Mouse (Mus musculus) CH12.LX (cell line): Measurements from ENCODE around the gene Asb11. TPM values are rescaled to one million over a fixed set of nuclear protein-coding genes. Genes with fewer than 3 reads are reported as not detected.

ENCODE experiments used
- DNase-seq: peaks from one replicate; pipeline ENCODE4 v3.0.0-alpha.2; 2013; ENCODE audit errors: extremely low read depth
- H3K27ac ChIP-seq: 2 replicates; pipeline ENCODE4 v1.5.1; 2012; ENCODE audit warnings: low read depth, mild to moderate bottlenecking, control low read depth, moderate library complexity; ENCODE audit not compliant: insufficient read depth
- H3K27me3 ChIP-seq: replicated peaks from 2 replicates; pipeline ENCODE3; 2012; ENCODE audit warnings: inconsistent platforms
- H3K36me3 ChIP-seq, 2 experiments: replicated peaks in 1 of 2; 2 replicates each; pipeline versions ENCODE3 to v1.6.1; 2012; ENCODE audit warnings: inconsistent platforms in 1 of 2, low read length in 1 of 2, mild to moderate bottlenecking in 1 of 2, mixed read lengths in 1 of 2, moderate library complexity in 1 of 2; ENCODE audit not compliant: control insufficient read depth in 1 of 2, insufficient read depth in 1 of 2
- H3K4me1 ChIP-seq, 2 experiments: 2 replicates each; pipeline ENCODE4 v1.6.1; 2012; ENCODE audit warnings: inconsistent platforms in 1 of 2, moderate library complexity in 1 of 2; ENCODE audit not compliant: insufficient read depth in 2 of 2, control insufficient read depth in 1 of 2
- H3K4me2 ChIP-seq: 2 replicates; pipeline ENCODE4 v1.6.1; 2012; ENCODE audit warnings: low read depth, mild to moderate bottlenecking, control low read depth; ENCODE audit not compliant: poor library complexity, insufficient read depth, severe bottlenecking
- H3K4me3 ChIP-seq, 3 experiments: fragments of 150-350 bp in 1 of 3; sonication (generic) in 1 of 3; replicated peaks in 1 of 3; 2 replicates each; pipeline versions ENCODE3 to v1.5.1; 2011 to 2012; ENCODE audit warnings: low read depth in 2 of 3, low read length in 2 of 3, mild to moderate bottlenecking in 2 of 3, moderate library complexity in 2 of 3, control low read depth in 1 of 3, improper control_type of control experiment in 1 of 3, inconsistent platforms in 1 of 3, mixed read lengths in 1 of 3; ENCODE audit not compliant: poor library complexity in 1 of 3
- H3K79me2 ChIP-seq: replicated peaks from 2 replicates; pipeline ENCODE4 v1.6.1; 2012; ENCODE audit warnings: mild to moderate bottlenecking, moderate library complexity; ENCODE audit not compliant: control insufficient read depth, poor library complexity, insufficient read depth, severe bottlenecking; ENCODE audit errors: extremely low read depth
- H3K9ac ChIP-seq: 2 replicates; pipeline ENCODE4 v1.6.1; 2012; ENCODE audit warnings: low read depth, mild to moderate bottlenecking, control low read depth, moderate library complexity; ENCODE audit not compliant: insufficient read depth
- H3K9me3 ChIP-seq: replicated peaks from 2 replicates; pipeline ENCODE3; 2012; ENCODE audit warnings: low read length, inconsistent platforms, mixed read lengths
- GABPA ChIP-seq: IDR thresholded peaks from 2 replicates; pipeline ENCODE4 v1.6.1; 2012; ENCODE audit warnings: low read depth, low read length, improper control_type of control experiment, inconsistent platforms; ENCODE audit not compliant: insufficient replicate concordance
- JUND ChIP-seq: conservative IDR thresholded peaks from 2 replicates; pipeline ENCODE4 v1.6.1; 2011; ENCODE audit warnings: low read depth, low read length, improper control_type of control experiment
- MYC ChIP-seq: IDR thresholded peaks from 2 replicates; pipeline ENCODE4 v1.6.1; 2011; ENCODE audit warnings: low read depth, mild to moderate bottlenecking, improper control_type of control experiment, low read length
- NELFE ChIP-seq: IDR thresholded peaks from 2 replicates; pipeline ENCODE4 v1.6.1; 2011; ENCODE audit warnings: low read depth, low read length, improper control_type of control experiment
- NRF1 ChIP-seq: IDR thresholded peaks from 2 replicates; pipeline ENCODE4 v1.6.1; 2014; ENCODE audit warnings: low read depth, mild to moderate bottlenecking, inconsistent platforms, low read length, improper control_type of control experiment, moderate library complexity
- TBP ChIP-seq: conservative IDR thresholded peaks from 2 replicates; pipeline ENCODE4 v1.6.1; 2011; ENCODE audit warnings: low read depth, low read length, improper control_type of control experiment
- TCF12 ChIP-seq: IDR thresholded peaks from 2 replicates; pipeline ENCODE4 v1.6.1; 2014; ENCODE audit warnings: low read depth, mild to moderate bottlenecking, inconsistent platforms, low read length, improper control_type of control experiment
- ZNF384 ChIP-seq: IDR thresholded peaks from 2 replicates; pipeline ENCODE4 v1.6.1; 2012; ENCODE audit warnings: low read depth, low read length, improper control_type of control experiment, inconsistent platforms
- dilution Hi-C: fragments of 300-500 bp; cut with MboI; formaldehyde crosslinking; loops from 2 replicates; pipeline ENCODE4 v1.14.3; 2020; ENCODE audit warnings: low sequenced_read_pairs; ENCODE audit not compliant: extremely low pct_unique_long_range_greater_than_20kb, extremely low pct_ligation_motif_present
- in situ Hi-C: fragments of 300-500 bp; cut with MboI; formaldehyde crosslinking; loops from 3 replicates; pipeline ENCODE4 v1.14.3; 2019; ENCODE audit warnings: low sequenced_read_pairs, low pct_ligation_motif_present, low pct_unique_long_range_greater_than_20kb, mixed read lengths
- polyA plus RNA-seq: library from polyadenylated mRNA; unstranded; fragments of >175 nt; gene quantifications from 2 replicates; pipeline ENCODE4 v1.2.1, GENCODE M21; 2012; ENCODE audit warnings: low read depth; ENCODE audit not compliant: insufficient read length
- total RNA-seq, 2 experiments: library from RNA; depleted of rRNA; stranded (reverse); fragments of 300-350 nt in 1 of 2; fragments of >200 nt in 1 of 2; gene quantifications; 2 replicates each; pipeline ENCODE4 v1.2.3; 2012 to 2014

Asb11 gene
- total and polyA plus RNA-seq, 3 experiments, result not detected

DNA sequence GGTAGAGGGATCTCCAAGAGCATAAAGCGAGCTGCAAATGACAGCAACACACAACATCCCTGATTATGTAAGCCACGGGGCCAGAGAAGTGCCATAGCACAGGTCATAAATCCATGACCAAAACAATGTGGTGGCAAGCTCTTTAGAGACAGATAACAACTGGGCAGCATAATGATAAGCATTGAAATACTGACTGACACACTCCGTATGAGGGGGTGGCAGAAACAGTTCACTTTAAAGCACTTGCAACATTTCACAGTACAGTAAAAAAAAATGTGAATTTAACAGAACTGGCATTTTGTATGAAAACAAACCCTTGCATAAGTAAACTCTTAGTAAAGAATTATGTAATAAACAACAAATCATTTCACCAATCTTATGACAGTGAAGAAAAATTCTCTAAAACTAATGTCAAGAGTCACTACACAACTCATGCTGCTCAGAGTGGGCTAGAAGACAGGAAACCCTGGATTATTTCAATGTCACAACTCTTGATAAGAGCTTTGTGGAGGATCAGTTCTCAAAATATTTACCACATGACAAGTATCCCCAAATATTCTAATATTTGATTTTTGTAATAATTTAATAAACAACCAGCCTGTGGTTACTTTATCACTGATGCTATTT lies 28.4 kb upstream of the Asb11 start:
- H3K9me3 ChIP-seq, result no peaks in the 10 kb centered on the region
- H3K9ac ChIP-seq, result no peak overlapping the region
- dilution Hi-C loops, result no loop called here
- H3K27ac ChIP-seq, result no peak overlapping the region
- no peaks in the 10 kb centered on the region for H3K36me3 ChIP-seq
- H3K4me2 ChIP-seq, result no peak overlapping the region
- H3K79me2 ChIP-seq, result no peaks in the 10 kb centered on the region
- TF ChIP-seq GABPA (no peak), JUND (no peak), TBP (no peak), NELFE (no peak), TCF12 (no peak), NRF1 (no peak), ZNF384 (no peak), MYC (no peak)
- TF ChIP-seq, all 38 proteins: peak for 0
- in situ Hi-C loops, result no loop called here
- Histone ChIP-seq H3K4me1 (peaks cover 5 to 19% of the 10 kb centered on the region in 2 experiments; a peak in 3 of 4 replicates), H3K27me3 (no peaks in the 10 kb centered on the region), H3K4me3 (no peak overlapping the region)
- DNase-seq, result no peak

DNA sequence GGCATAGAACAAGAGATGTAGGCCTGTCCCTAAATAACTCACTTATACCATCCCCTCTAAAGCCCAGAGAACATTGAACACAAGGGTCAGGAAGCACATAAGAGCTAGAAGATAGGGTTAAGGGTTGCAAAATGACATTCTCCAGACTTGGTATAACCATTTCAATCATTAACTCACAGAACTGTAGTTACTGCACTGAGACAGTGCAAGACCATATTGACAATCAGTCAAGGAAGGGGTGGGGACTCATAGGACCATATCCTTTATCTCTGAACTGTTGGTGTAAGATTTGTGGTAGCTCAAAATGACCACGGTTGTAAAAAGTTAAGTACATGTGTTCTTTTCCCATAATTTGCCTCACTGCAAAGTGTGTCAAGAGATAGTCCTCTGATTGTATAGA lies 26.2 kb upstream of the Asb11 start:
- TF ChIP-seq NELFE, result no peak
- no peaks in the 10 kb centered on the region for H3K79me2 ChIP-seq
- DNase-seq, result no peak
- no peak overlapping the region for H3K4me2 ChIP-seq
- in situ Hi-C loops (no loop called here), dilution Hi-C loops (no loop called here)
- H3K4me1 ChIP-seq, result peaks cover 5 to 15% of the 10 kb centered on the region in 2 experiments; a peak in 3 of 4 replicates
- H3K36me3 ChIP-seq, result no peaks in the 10 kb centered on the region
- H3K9ac ChIP-seq, result no peak overlapping the region
- no peak overlapping the region for H3K4me3 ChIP-seq
- H3K27ac ChIP-seq, result no peak overlapping the region
- no peaks in the 10 kb centered on the region for H3K9me3 ChIP-seq
- no peaks in the 10 kb centered on the region for H3K27me3 ChIP-seq

DNA sequence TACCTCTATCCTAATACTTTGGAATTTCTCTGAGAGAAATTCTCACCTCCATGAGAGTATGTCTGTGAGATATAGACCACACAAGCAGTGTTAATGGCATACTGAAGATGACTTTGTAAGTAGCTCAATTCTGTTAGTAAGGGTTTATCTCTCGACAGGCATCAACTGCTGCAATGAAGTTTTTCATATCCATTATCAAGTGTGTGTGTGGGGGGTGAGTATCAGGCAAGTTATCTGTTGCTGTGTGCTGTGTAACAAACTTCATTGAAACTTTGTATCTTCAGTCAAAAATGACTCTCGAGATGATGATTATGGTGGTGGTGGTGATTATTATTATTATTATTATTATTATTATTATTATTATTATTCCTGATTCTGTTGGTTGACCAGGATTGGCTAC lies 20.0 kb upstream of the Asb11 start:
- in situ Hi-C loops (no loop called here), dilution Hi-C loops (no loop called here)
- H3K36me3 ChIP-seq, result no peaks in the 10 kb centered on the region
- no peak overlapping the region for H3K27ac ChIP-seq
- TF ChIP-seq GABPA, result no peak
- H3K79me2 ChIP-seq, result peaks cover 10% of the 10 kb centered on the region; the same call in 1 of the 2 replicates
- no peak overlapping the region for H3K4me2 ChIP-seq
- peaks cover 0 to 15% of the 10 kb centered on the region in 2 experiments; a peak in 1 of 4 replicates for H3K4me1 ChIP-seq
- H3K9me3 ChIP-seq, result no peaks in the 10 kb centered on the region
- no peak for DNase-seq
- H3K27me3 ChIP-seq, result no peaks in the 10 kb centered on the region
- no peak overlapping the region for H3K9ac ChIP-seq
- H3K4me3 ChIP-seq, result no peak overlapping the region
